Mouse (Mus musculus) ES-Bruce4 (cell line): ENCODE data around the gene Kctd2.

Experiments used
- CTCF ChIP-seq: IDR thresholded peaks from one replicate; pipeline ENCODE4 v1.8.1; 2011; ENCODE audit warnings: low read depth, low read length
- POLR2A ChIP-seq: IDR thresholded peaks from one replicate; pipeline ENCODE4 v1.8.1; 2011; ENCODE audit warnings: low read length; ENCODE audit not compliant: insufficient read depth

- TF ChIP-seq POLR2A (no peak), CTCF (no peak)
Observed at GRCm38 (mm10) chr11:115439326-115439725, 19.4 kb downstream of the Kctd2 start.
